Mouse (Mus musculus) thymus, adult 18-20 months (tissue): Measurements from ENCODE around the gene Rfx2.

ENCODE experiments used
- DNase-seq, 2 experiments: peaks; one replicate each; pipeline ENCODE4 v3.0.0; 2022; ENCODE audit warnings: mixed read lengths in 2 of 2

Rfx2 gene

DNA sequence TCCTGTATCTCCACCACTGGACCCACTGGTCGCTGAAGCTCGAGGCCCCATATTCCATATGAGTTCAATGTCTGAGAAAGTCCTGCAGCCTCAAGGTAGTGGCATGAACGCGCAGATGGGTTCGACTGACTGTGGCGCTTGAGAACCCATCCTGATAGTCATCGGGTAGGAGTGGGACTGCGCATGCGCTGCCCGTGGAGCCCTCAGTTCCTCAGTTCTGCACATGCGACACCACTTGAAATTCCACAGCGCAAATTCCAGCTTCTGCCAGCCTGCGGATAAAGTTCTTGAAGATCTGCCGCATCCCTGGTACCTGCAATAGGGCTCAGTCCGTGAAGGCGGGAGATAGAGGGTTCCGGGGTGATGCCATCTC, 90.0 kb downstream of the Rfx2 start:
- no peak for DNase-seq

DNA sequence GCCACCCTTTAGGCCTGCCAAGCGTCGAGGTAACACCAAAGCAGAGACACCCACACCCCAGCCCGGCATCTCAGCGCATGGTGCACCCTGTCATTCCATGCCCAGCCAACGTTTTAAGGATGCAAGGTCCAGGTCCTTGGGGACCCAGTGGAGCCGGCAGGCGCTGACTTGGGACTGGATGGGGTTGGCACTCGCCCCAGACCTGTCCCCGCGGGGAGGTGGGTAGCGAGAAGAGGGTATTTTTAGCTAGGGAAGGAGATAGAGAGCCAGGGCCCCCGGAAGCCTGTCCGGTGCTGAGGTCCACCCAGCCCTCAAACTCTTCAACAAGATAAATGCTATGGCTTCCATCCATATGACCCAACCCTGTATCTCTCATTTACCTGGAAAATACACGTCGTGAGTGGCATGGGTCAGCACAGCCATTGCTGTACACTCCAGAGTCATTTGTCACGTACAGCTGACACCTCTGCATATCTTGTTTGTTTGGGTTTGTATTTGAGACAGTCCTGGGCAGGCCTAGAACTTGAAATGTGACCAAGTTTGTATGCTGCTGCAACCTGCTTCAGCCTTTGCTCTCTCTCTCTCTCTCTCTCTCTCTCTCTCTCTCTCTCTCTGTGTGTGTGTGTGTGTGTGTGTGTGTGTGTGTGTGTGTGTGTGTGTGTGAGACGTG, 90.6 kb downstream of the Rfx2 start:
- DNase-seq: no peak

DNA sequence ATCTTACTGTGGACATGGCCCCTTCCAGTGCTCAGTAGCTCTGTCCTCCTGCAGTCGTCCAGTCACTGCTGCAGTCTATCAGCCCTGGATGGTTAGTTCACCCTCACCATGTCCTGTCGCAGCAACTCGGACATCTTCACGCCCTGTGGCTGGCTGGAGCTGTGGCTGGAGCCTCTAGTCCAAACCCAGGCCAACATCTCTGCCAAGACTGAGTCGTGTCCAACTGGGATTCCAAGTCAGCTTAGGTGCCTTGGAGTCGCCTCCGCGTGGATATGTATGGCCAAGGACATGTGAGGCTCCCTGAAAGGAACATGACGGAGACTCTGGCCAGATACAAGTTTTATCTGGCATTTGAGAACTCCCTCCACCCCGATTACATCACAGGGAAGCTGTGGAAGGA, 92.6 kb downstream of the Rfx2 start:
- no peak for DNase-seq

DNA sequence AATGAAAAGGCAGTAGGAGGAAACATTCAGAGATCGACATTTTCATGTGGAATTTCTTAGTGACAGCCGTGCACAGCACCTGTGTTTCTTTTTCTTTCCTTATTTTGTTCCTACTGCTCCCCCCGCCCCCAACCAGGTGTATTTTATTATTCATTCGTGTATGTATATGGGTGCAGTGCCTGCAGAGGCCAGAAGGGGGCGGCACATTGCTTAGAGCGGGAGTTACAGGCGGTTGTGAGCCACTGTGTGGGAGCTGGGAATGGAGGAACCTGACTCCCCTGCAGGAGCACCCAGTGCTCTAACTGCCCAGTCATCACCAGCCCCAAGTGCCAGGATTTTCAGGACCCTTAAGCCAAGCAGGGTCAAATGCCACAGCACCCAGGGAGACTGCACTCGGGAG, 94.3 kb downstream of the Rfx2 start:
- DNase-seq: no peak

DNA sequence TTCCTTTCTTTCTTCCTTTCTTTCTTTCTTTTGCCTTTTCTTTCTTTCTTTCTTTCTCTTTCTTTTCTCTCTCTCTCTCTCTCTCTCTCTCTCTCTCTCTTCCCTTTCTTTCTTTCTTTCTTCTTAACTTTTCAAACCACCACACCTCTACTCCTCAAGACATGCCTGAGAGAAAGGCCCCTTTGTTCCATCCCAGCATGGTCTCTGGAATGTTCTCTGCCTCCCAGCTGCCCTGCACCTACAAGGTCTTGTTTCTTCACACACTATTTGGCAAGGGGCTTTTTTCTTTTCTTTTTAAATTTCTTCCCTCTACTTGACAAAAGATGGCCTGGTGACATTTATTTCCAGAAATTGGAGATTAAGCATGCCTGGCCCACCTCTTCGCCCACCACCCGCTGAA, 101.2 kb downstream of the Rfx2 start:
- no peak for DNase-seq

DNA sequence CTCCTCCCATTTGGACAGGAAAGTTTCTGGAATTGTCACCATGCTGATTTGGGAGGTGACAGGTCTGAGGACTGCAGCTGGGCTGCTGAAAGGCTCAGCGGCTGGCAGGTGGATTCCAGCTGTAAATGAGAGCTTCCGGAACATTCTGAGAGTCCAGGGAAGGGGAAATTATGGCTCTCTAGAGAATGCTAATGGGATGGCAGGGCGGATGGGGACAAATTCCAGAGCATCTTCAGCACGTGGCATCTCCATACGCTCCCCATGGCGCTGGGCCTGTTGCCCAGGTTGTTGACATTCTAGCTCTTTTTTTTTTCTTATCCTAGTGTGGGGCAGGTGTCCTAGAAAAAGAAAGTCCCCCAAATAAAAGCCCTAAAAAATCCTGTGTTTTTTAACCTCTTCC, 101.7 kb downstream of the Rfx2 start:
- no peak for DNase-seq

DNA sequence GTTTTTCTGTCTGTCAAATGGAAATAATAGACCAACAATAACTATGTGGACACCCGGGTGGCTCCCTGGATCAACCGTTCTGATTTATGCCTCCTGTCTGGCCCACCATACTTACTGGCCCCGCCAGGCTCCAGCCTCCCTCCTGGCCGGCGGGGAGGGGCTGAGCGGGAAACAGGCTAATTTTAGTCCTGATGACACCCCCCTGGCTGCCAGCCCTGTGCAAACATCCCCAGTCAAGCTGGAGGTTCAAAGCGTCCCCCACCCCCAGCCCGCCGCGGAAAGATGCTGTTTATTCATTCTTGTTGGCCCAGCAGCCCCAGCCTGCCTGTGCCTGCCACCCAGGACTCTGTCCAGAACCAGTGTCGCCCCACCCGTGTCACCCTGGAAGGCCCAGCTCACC, 102.7 kb downstream of the Rfx2 start:
- DNase-seq: no peak

DNA sequence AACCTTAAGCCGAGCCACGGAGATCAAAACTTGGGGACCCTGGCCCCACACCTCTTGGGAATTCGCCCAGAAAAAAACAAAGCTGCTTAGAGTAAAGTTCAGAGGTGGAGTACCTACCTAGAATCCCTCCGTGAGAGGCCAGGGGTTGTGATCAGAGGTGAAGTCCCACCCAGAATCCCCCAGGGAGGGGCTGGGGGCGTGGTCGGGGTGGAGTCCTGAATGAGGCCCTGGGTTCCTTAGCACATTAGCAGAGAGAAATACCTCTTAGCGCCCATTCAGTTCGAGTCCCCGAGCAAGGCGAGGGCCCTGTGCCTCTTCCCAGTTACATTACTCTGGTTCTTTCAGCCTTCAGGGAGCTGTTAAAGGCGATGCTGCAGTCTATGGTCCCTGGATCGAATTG, 103.2 kb downstream of the Rfx2 start:
- no peak for DNase-seq

DNA sequence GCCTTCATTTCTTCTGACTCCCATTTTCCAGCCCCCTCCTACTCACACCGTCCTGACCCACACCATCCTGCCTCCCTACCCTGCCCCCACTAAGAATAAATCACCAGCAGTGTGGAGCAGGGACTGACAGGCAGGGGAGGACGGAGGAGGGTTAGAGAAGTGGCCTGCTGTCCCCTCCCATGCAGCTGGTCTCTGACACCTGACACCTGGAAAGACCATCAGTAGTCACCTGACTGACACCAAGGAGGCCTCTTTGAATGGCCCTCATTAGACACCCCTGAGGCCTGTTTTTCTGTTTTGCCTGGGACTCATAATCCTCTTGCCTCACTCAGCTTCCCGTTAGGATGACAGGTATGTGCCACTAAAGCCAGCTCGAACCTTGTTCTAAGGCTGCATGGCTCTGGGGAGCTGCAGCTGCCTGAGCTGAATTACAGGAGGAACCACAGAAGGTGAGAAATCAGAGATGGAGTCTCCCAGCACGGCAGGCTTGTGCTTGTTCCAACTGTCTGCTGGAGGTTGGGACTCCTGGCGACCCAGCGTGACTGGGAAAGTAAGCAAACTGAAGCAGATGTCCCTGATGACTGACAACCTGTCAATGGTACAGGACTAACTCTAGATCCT, 103.7 kb downstream of the Rfx2 start:
- DNase-seq: no peak
